1 mouse cellular context compared by ENCODE assay signal in genomic region chr2:130260822-130261221, GRCm38 (mm10).
TF ChIP-seq lines count a peak whose summit lies in the region.

No protein-coding gene starts in this region.

TF ChIP-seq in MEL, 35 proteins besides CTCF, POLR2A, EP300 and RAD21:
- TF ChIP-seq BHLHE40 (IDR thresholded peaks at IDR 0.05; ENCODE audit: borderline replicate concordance, low read depth, low read length) (0 out of 2 replicates have a peak, but pooled peaks have one; percentile 31), TBP (IDR thresholded peaks at IDR 0.05; ENCODE audit: low read depth, low read length) (no peak), NELFE (IDR thresholded peaks at IDR 0.05; ENCODE audit: low read depth, low read length) (no peak), HCFC1 (IDR thresholded peaks at IDR 0.05; ENCODE audit: low read depth, low read length) (no peak)
